In the genomic region with DNA sequence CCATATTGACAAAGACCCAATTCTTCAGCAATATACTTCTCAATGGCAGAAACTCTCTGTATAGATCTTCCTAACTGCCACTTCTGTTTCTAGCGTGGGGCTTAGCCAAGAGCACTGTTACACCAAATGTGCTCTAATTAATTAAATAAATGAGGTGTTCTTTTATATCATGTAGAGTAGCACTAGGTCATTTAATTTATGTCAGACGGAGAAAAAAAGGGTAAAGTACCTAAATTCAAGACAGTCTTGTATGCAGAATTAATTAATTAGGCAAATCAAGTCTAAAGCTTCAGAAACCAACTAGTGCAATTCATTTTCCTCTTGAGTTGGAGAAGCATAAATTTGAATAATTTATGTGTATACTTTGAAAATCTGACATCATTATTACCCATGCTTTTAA, we compare ENCODE assay signal across 24 mouse cellular contexts. TPM values are rescaled to one million over a fixed set of nuclear protein-coding genes. Genes with fewer than 3 reads are reported as not detected.
"Had no signal": no experiment of that assay in that cellular context is flagged by ENCODE, and none has a peak within 500 bp of the region (broad histone marks: within the 10 kb centered on the region; RNA-seq: fewer than 3 reads in every experiment).

No protein-coding gene starts in this region.

- H3K9ac ChIP-seq: lung, embryonic 14.5 days; midbrain, embryonic 12.5 days; neural tube, embryonic 13.5 days; neural tube, embryonic 15.5 days; stomach, embryonic 15.5 days had no signal

- H3K27ac ChIP-seq: midbrain, embryonic 10.5 days; midbrain, embryonic 12.5 days; neural tube, embryonic 13.5 days; neural tube, embryonic 15.5 days; stomach, embryonic 15.5 days; stomach, postnatal 0 days had no signal

- H3K27me3 ChIP-seq: midbrain, embryonic 12.5 days; neural tube, embryonic 13.5 days; neural tube, embryonic 15.5 days; stomach, embryonic 15.5 days had no signal

- H3K4me3 ChIP-seq: midbrain, embryonic 10.5 days; midbrain, embryonic 12.5 days; myocyte; neural tube, embryonic 13.5 days; neural tube, embryonic 15.5 days; stomach, embryonic 15.5 days had no signal

- ATAC-seq: midbrain, embryonic 16.5 days had no signal

- DNase-seq: lung, adult 18-20 months; lung, embryonic 14.5 days; lung, postnatal 10 days; lung, postnatal 4 days; midbrain, embryonic 14.5 days; retina, postnatal 1 day; right cerebral cortex, adult 18-20 months; right cerebral cortex, postnatal 25 days; thymus, adult 2 months; thymus, postnatal 25 days; thymus, postnatal 4 days had no signal

- H3K9me3 ChIP-seq: midbrain, embryonic 10.5 days; midbrain, embryonic 12.5 days; neural tube, embryonic 13.5 days; neural tube, embryonic 15.5 days; stomach, embryonic 15.5 days had no signal

- H3K4me2 ChIP-seq: lung, embryonic 14.5 days; midbrain, embryonic 12.5 days; neural tube, embryonic 13.5 days; neural tube, embryonic 15.5 days; stomach, embryonic 15.5 days had no signal

- H3K36me3 ChIP-seq: midbrain, embryonic 10.5 days; midbrain, embryonic 12.5 days; neural tube, embryonic 13.5 days; neural tube, embryonic 15.5 days; stomach, embryonic 15.5 days had no signal

- H3K4me1 ChIP-seq: midbrain, embryonic 10.5 days; midbrain, embryonic 12.5 days; neural tube, embryonic 13.5 days; neural tube, embryonic 15.5 days; stomach, embryonic 15.5 days had no signal

RNA-seq across cellular contexts. Expression of a gene that starts 7.1 kb away (rescaled TPM):
- total RNA-seq: megakaryocyte, adult 5-6 weeks; megakaryocyte-erythroid progenitor cell, adult 5-6 weeks had no signal
- polyA plus RNA-seq: midbrain, embryonic 10.5 days; midbrain, embryonic 12.5 days; midbrain, embryonic 14.5 days; midbrain, embryonic 16.5 days; myocyte; neural tube, embryonic 11.5 days; neural tube, embryonic 13.5 days; neural tube, embryonic 15.5 days; spleen, adult 2 months; testis, adult 2 months had no signal
